Mouse (Mus musculus): ENCODE results near the gene Eif5a2. TPM values are rescaled to one million over a fixed set of nuclear protein-coding genes. Genes with fewer than 3 reads are reported as not detected.
"Not testable (repeated sequence)": the region's sequence is repeated elsewhere in the genome, so short reads cannot be mapped to it uniquely, and the experiment has no call there.

Gene Eif5a2
- under 1 TPM; 0.48 to 0.83 (median 0.64) TPM for total RNA-seq (2022)

- DNase-seq (ENCODE audit: low spot score in 2 of 2), result peak; percentile 89
Measured at GRCm38 (mm10) chr3:28780994-28781393, at the start of gene Eif5a2. Gene Eif5a2 (plus strand): TSS chr3:28781276.

- DNase-seq (ENCODE audit: low spot score in 2 of 2), result no peak
Measured at GRCm38 (mm10) chr3:28734712-28735111, 46.4 kb upstream of the Eif5a2 start.

- DNase-seq (ENCODE audit: low spot score in 2 of 2), result no peak
Measured at GRCm38 (mm10) chr3:28736981-28737380, 44.1 kb upstream of the Eif5a2 start.

- DNase-seq (ENCODE audit: low spot score in 2 of 2), result no peak
Measured at GRCm38 (mm10) chr3:28740353-28740752, 40.7 kb upstream of the Eif5a2 start.

GRCm38 (mm10) chr3:28743251-28743650 lies 37.8 kb upstream of the Eif5a2 start:
- no peak for DNase-seq (ENCODE audit: low spot score in 2 of 2)

GRCm38 (mm10) chr3:28745835-28746483 lies 35.1 kb upstream of the Eif5a2 start:
- DNase-seq (ENCODE audit: low spot score in 2 of 2), result peak; percentile 23 to 26

GRCm38 (mm10) chr3:28748151-28748550 lies 32.9 kb upstream of the Eif5a2 start:
- no peak for DNase-seq (ENCODE audit: low spot score in 2 of 2)

- no peak for DNase-seq (ENCODE audit: low spot score in 2 of 2)
Measured at GRCm38 (mm10) chr3:28748956-28749355, 32.1 kb upstream of the Eif5a2 start.

- no peak for DNase-seq (ENCODE audit: low spot score in 2 of 2)
Measured at GRCm38 (mm10) chr3:28755477-28755876, 25.6 kb upstream of the Eif5a2 start.

- DNase-seq (ENCODE audit: low spot score in 2 of 2), result no peak
Measured at GRCm38 (mm10) chr3:28761225-28761789, 19.8 kb upstream of the Eif5a2 start.

- no peak for DNase-seq (ENCODE audit: low spot score in 2 of 2)
Measured at GRCm38 (mm10) chr3:28766935-28767334, 14.1 kb upstream of the Eif5a2 start.

- no peak for DNase-seq (ENCODE audit: low spot score in 2 of 2)
Measured at GRCm38 (mm10) chr3:28768222-28768621, 12.9 kb upstream of the Eif5a2 start.

- DNase-seq (ENCODE audit: low spot score in 2 of 2), result not testable (repeated sequence)
Measured at GRCm38 (mm10) chr3:28772919-28773318, 8.2 kb upstream of the Eif5a2 start.

- no peak for DNase-seq (ENCODE audit: low spot score in 2 of 2)
Measured at GRCm38 (mm10) chr3:28775361-28775760, 5.7 kb upstream of the Eif5a2 start.

GRCm38 (mm10) chr3:28775958-28776357 lies 5.1 kb upstream of the Eif5a2 start:
- DNase-seq (ENCODE audit: low spot score in 2 of 2), result no peak

GRCm38 (mm10) chr3:28776491-28776890 lies 4.6 kb upstream of the Eif5a2 start:
- DNase-seq (ENCODE audit: low spot score in 2 of 2), result no peak

GRCm38 (mm10) chr3:28780511-28780910 lies 565 bp upstream of the Eif5a2 start:
- DNase-seq (ENCODE audit: low spot score in 2 of 2), result no peak

- DNase-seq (ENCODE audit: low spot score in 2 of 2), result no peak
Measured at GRCm38 (mm10) chr3:28781422-28781821, 346 bp downstream of the Eif5a2 start.

- no peak for DNase-seq (ENCODE audit: low spot score in 2 of 2)
Measured at GRCm38 (mm10) chr3:28781848-28782247, 772 bp downstream of the Eif5a2 start.

- no peak for DNase-seq (ENCODE audit: low spot score in 2 of 2)
Measured at GRCm38 (mm10) chr3:28784176-28784575, 3.1 kb downstream of the Eif5a2 start.

- no peak for DNase-seq (ENCODE audit: low spot score in 2 of 2)
Measured at GRCm38 (mm10) chr3:28794835-28795234, 13.8 kb downstream of the Eif5a2 start.

- DNase-seq (ENCODE audit: low spot score in 2 of 2), result peak; percentile 96 to 97
Measured at GRCm38 (mm10) chr3:28805301-28806097, 24.4 kb downstream of the Eif5a2 start, which contains the start of gene Rpl22l1. Gene Rpl22l1 (plus strand): TSS chr3:28805436.

Measured in gastrocnemius, adult 8-10 months (tissue).